Mouse (Mus musculus) forebrain, embryonic 13.5 days (tissue): ENCODE measurements around the gene Gpsm1. TPM values are rescaled to one million over a fixed set of nuclear protein-coding genes. Genes with fewer than 3 reads are reported as not detected.
A peak's percentile ranks its signal among the peaks of the same experiment; 100 is the strongest.
"Not testable (repeated sequence)": the region's sequence is repeated elsewhere in the genome, so short reads cannot be mapped to it uniquely, and the experiment has no call there.

ENCODE experiments used
- ATAC-seq: fragments of 200-750 bp; cut with Nextera tagmentation; 2 replicates; pipeline ENCODE4 v1.8.0; 2017
- H3K27ac ChIP-seq: fragments of 300-500 bp; sonication (generic); 2 replicates; pipeline ENCODE4 v1.5.1; 2015; ENCODE audit warnings: inconsistent platforms, mild to moderate bottlenecking, moderate library complexity
- H3K27me3 ChIP-seq: fragments of 300-500 bp; sonication (generic); 2 replicates; pipeline ENCODE4 v1.6.1; 2015; ENCODE audit warnings: mild to moderate bottlenecking, inconsistent platforms
- H3K36me3 ChIP-seq: fragments of 300-500 bp; sonication (generic); 2 replicates; pipeline ENCODE4 v1.6.1; 2015; ENCODE audit warnings: mild to moderate bottlenecking, inconsistent platforms; ENCODE audit not compliant: poor library complexity, severe bottlenecking
- H3K4me1 ChIP-seq: fragments of 300-500 bp; sonication (generic); 2 replicates; pipeline ENCODE4 v1.6.1; 2015; ENCODE audit warnings: inconsistent platforms
- H3K4me2 ChIP-seq: fragments of 300-500 bp; sonication (generic); 2 replicates; pipeline ENCODE4 v1.6.1; 2015; ENCODE audit warnings: inconsistent platforms, mild to moderate bottlenecking, moderate library complexity
- H3K4me3 ChIP-seq: fragments of 300-500 bp; sonication (generic); 2 replicates; pipeline ENCODE4 v1.5.1; 2015; ENCODE audit warnings: mild to moderate bottlenecking, inconsistent platforms
- H3K9ac ChIP-seq: fragments of 300-500 bp; sonication (generic); 2 replicates; pipeline ENCODE4 v1.6.1; 2015; ENCODE audit warnings: mild to moderate bottlenecking, inconsistent platforms
- H3K9me3 ChIP-seq: fragments of 300-500 bp; sonication (generic); replicated peaks from 2 replicates; pipeline ENCODE4 v1.6.1; 2016; ENCODE audit warnings: inconsistent platforms
- WGBS: fragments of 180-500 bp; shearing (Covaris S2); methylation state at CpG from one replicate; pipeline ENCODE4 v1.1.7; 2015; 5-methylcytosine and 5-hydroxymethylcytosine counted together
- polyA plus RNA-seq: library from polyadenylated mRNA; unstranded; fragments of >200 nt; fragmentation: Nextera tagmentation; extraction: Ambion mirVana; gene quantifications from 2 replicates; pipeline ENCODE4 v1.2.1, GENCODE M21; 2015

Gene Gpsm1
- polyA plus RNA-seq, 1 experiment from 2014 or later, result 97.7 TPM

GRCm38 (mm10) chr2:26362991-26363390, 47.7 kb downstream of the Gpsm1 start:
- H3K4me1 ChIP-seq, result no peaks in the 10 kb centered on the region
- no peak overlapping the region for H3K27ac ChIP-seq
- ATAC-seq, result no peak
- no peak overlapping the region for H3K9ac ChIP-seq
- H3K36me3 ChIP-seq, result peaks cover 57% of the 10 kb centered on the region
- H3K4me2 ChIP-seq, result no peak overlapping the region
- WGBS, result 81% methylated on average over 5 of the region's 5 CpGs
- H3K9me3 ChIP-seq, result no peaks in the 10 kb centered on the region
- no peak overlapping the region for H3K4me3 ChIP-seq
- no peaks in the 10 kb centered on the region for H3K27me3 ChIP-seq

GRCm38 (mm10) chr2:26363481-26363880, 48.2 kb downstream of the Gpsm1 start:
- Histone ChIP-seq H3K4me3 (no peak overlapping the region), H3K4me2 (no peak overlapping the region), H3K9me3 (no peaks in the 10 kb centered on the region), H3K9ac (no peak overlapping the region), H3K4me1 (no peaks in the 10 kb centered on the region), H3K27ac (no peak overlapping the region), H3K36me3 (peaks cover 62% of the 10 kb centered on the region), H3K27me3 (no peaks in the 10 kb centered on the region)
- ATAC-seq, result no peak
- 91% methylated on average over 5 of the region's 5 CpGs for WGBS

GRCm38 (mm10) chr2:26364738-26365465, 49.6 kb downstream of the Gpsm1 start:
- Histone ChIP-seq H3K27me3 (no peaks in the 10 kb centered on the region), H3K4me3 (no peak overlapping the region), H3K9me3 (no peaks in the 10 kb centered on the region), H3K4me2 (no peak overlapping the region), H3K4me1 (no peaks in the 10 kb centered on the region), H3K27ac (no peak overlapping the region), H3K36me3 (peaks cover 76% of the 10 kb centered on the region), H3K9ac (no peak overlapping the region)
- WGBS, result 89% methylated on average over 10 of the region's 10 CpGs
- ATAC-seq, result no peak

GRCm38 (mm10) chr2:26367911-26368310, 52.6 kb downstream of the Gpsm1 start:
- 95% methylated on average over 6 of the region's 6 CpGs for WGBS
- Histone ChIP-seq H3K4me1 (no peaks in the 10 kb centered on the region), H3K27ac (no peak overlapping the region), H3K9me3 (no peaks in the 10 kb centered on the region), H3K9ac (no peak overlapping the region), H3K4me3 (no peak overlapping the region), H3K36me3 (peaks cover 100% of the 10 kb centered on the region), H3K4me2 (no peak overlapping the region), H3K27me3 (no peaks in the 10 kb centered on the region)
- no peak for ATAC-seq

- no peak for ATAC-seq
- 85% methylated on average over 1 of the region's 1 CpGs for WGBS
- Histone ChIP-seq H3K4me1 (no peaks in the 10 kb centered on the region), H3K4me3 (no peak overlapping the region), H3K9ac (no peak overlapping the region), H3K36me3 (peaks cover 100% of the 10 kb centered on the region), H3K27ac (no peak overlapping the region), H3K4me2 (no peak overlapping the region), H3K27me3 (no peaks in the 10 kb centered on the region), H3K9me3 (no peaks in the 10 kb centered on the region)
These were observed 53.3 kb downstream of the Gpsm1 start for GRCm38 (mm10) chr2:26368572-26368971.

- WGBS, result 95% methylated on average over 8 of the region's 8 CpGs
- no peak overlapping the region for H3K27ac ChIP-seq
- no peak overlapping the region for H3K4me3 ChIP-seq
- no peak overlapping the region for H3K4me2 ChIP-seq
- H3K9ac ChIP-seq, result no peak overlapping the region
- no peaks in the 10 kb centered on the region for H3K27me3 ChIP-seq
- no peaks in the 10 kb centered on the region for H3K4me1 ChIP-seq
- no peaks in the 10 kb centered on the region for H3K9me3 ChIP-seq
- peaks cover 100% of the 10 kb centered on the region for H3K36me3 ChIP-seq
- no peak for ATAC-seq
These were observed 57.1 kb downstream of the Gpsm1 start for GRCm38 (mm10) chr2:26372396-26372795.

- peak within 1 kb of the TSS; percentile 98 for H3K4me2 ChIP-seq
- peak within 1 kb of the TSS; percentile 87 for H3K4me3 ChIP-seq
- H3K9me3 ChIP-seq, result no peaks in the 10 kb centered on the region
- peak within 1 kb of the TSS; percentile 85 for H3K9ac ChIP-seq
- WGBS, result under 1% methylated on average over 38 of the region's 38 CpGs
- no peaks in the 10 kb centered on the region for H3K27me3 ChIP-seq
- H3K4me1 ChIP-seq, result peaks cover 16% of the 10 kb centered on the region
- ATAC-seq, result peak; percentile 97
- H3K27ac ChIP-seq, result peak within 1 kb of the TSS; percentile 66
- H3K36me3 ChIP-seq, result peaks cover 68% of the 10 kb centered on the region
These were observed 64.9 kb downstream of the Gpsm1 start, which contains the start of gene Snapc4 for GRCm38 (mm10) chr2:26380131-26380771. Snapc4 (minus strand) TSS chr2:26380653.

GRCm38 (mm10) chr2:26380871-26381270, 65.6 kb downstream of the Gpsm1 start:
- H3K4me3 ChIP-seq, result peak overlapping the region; percentile 87
- peak overlapping the region; percentile 98 for H3K4me2 ChIP-seq
- H3K9me3 ChIP-seq, H3K27me3 ChIP-seq: not testable (repeated sequence)
- H3K27ac ChIP-seq, result peak overlapping the region; percentile 66; the same call in 1 of the 2 replicates
- H3K9ac ChIP-seq, result peak overlapping the region; percentile 85
- peak; percentile 52 for ATAC-seq
- peaks cover 68% of the 10 kb centered on the region for H3K36me3 ChIP-seq
- WGBS, result 38% methylated on average over 6 of the region's 6 CpGs
- peaks cover 16% of the 10 kb centered on the region for H3K4me1 ChIP-seq

GRCm38 (mm10) chr2:26387713-26388112, 72.4 kb downstream of the Gpsm1 start:
- H3K4me1 ChIP-seq, result peaks cover 25% of the 10 kb centered on the region
- peak overlapping the region; percentile 99 for H3K4me2 ChIP-seq
- peak overlapping the region; percentile 96; the same call in 1 of the 2 replicates for H3K9ac ChIP-seq
- H3K4me3 ChIP-seq, result peak overlapping the region; percentile 95
- no peaks in the 10 kb centered on the region for H3K9me3 ChIP-seq
- H3K27ac ChIP-seq, result no peak overlapping the region
- no peak for ATAC-seq
- peaks cover 75% of the 10 kb centered on the region for H3K36me3 ChIP-seq
- H3K27me3 ChIP-seq, result no peaks in the 10 kb centered on the region
- 86% methylated on average over 3 of the region's 3 CpGs for WGBS

GRCm38 (mm10) chr2:26388682-26389153, 73.4 kb downstream of the Gpsm1 start:
- peak overlapping the region; percentile 96 for H3K9ac ChIP-seq

GRCm38 (mm10) chr2:26389154-26389690, 73.9 kb downstream of the Gpsm1 start, which contains the start of the genes Entr1 and Pmpca:
Entr1 (minus strand) TSS chr2:26389316.
Pmpca (plus strand) TSS chr2:26389339.
- Histone ChIP-seq H3K9ac (peak within 1 kb of the TSS; percentile 96), H3K27ac (peak within 1 kb of the TSS; percentile 59), H3K4me3 (peak within 1 kb of the TSS; percentile 95), H3K36me3 (peaks cover 75% of the 10 kb centered on the region), H3K4me2 (peak within 1 kb of the TSS; percentile 99), H3K4me1 (peaks cover 25% of the 10 kb centered on the region), H3K9me3 (no peaks in the 10 kb centered on the region), H3K27me3 (no peaks in the 10 kb centered on the region)
- peak; percentile 92 for ATAC-seq
- WGBS, result under 1% methylated on average over 52 of the region's 60 CpGs

More at GRCm38 (mm10) chr2:26388682-26389153, 73.4 kb downstream of the Gpsm1 start:
- Histone ChIP-seq H3K4me2 (peak overlapping the region; percentile 99), H3K36me3 (peaks cover 75% of the 10 kb centered on the region), H3K27ac (peak overlapping the region; percentile 59), H3K27me3 (no peaks in the 10 kb centered on the region), H3K4me1 (peaks cover 25% of the 10 kb centered on the region), H3K9me3 (no peaks in the 10 kb centered on the region), H3K4me3 (peak overlapping the region; percentile 95)
- WGBS, result under 1% methylated on average over 37 of the region's 45 CpGs
- peak; percentile 60 for ATAC-seq

- no peak overlapping the region for H3K4me3 ChIP-seq
- peaks cover 25% of the 10 kb centered on the region for H3K4me1 ChIP-seq
- ATAC-seq, result no peak
- WGBS, result 89% methylated on average over 3 of the region's 3 CpGs
- H3K27ac ChIP-seq, result no peak overlapping the region
- H3K36me3 ChIP-seq, result peaks cover 75% of the 10 kb centered on the region
- H3K27me3 ChIP-seq, result no peaks in the 10 kb centered on the region
- no peak overlapping the region for H3K9ac ChIP-seq
- no peaks in the 10 kb centered on the region for H3K9me3 ChIP-seq
- H3K4me2 ChIP-seq, result 0 out of 2 replicates have a peak overlapping the region, but pooled peaks have one; percentile 5
These were observed 75.6 kb downstream of the Gpsm1 start for GRCm38 (mm10) chr2:26390954-26391353.
